Mouse (Mus musculus) monocyte, adult 59 days (primary cell): ENCODE results near the gene Habp2. TPM values are rescaled to one million over a fixed set of nuclear protein-coding genes. Genes with fewer than 3 reads are reported as not detected.

Source experiments
- total RNA-seq, 2 experiments: library from RNA; stranded (reverse); gene quantifications; one replicate each; pipeline ENCODE4 v1.2.4; 2023

Gene Habp2
- not detected for total RNA-seq

DNA sequence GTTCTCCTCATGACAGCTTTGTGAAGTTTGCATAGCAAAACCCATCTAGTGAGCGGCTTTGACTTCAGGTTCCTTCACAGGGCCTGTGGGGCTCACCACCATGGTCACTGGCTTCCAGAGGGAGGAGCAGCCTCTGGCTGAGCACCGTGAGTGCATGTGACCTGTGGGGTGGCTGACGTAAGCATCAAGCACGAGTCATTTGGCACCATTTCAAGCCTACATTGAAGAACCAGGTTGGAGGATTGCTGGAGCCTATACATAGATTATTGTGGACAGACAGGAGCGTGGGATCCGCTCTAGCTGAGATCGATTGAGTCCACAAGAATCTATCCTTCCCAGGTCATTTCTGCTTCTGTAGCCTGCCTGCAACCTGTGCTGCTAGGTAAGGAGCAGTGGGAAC is at the start of gene Habp2:
TSS of gene Habp2 (plus strand) at position 272 of the 400 bp plus-strand sequence.

Other genes with a start within 250 kb of the Habp2 start
- gene Nrap, start 102.9 kb downstream of the Habp2 start, total RNA-seq = not detected
- gene Casp7, start 110.0 kb downstream of the Habp2 start, total RNA-seq = 10 to 100 TPM; 21.4 to 23.8 TPM
- under 1 TPM in 1 of 2 experiments, not detected in 1; 0.21 TPM for gene Plekhs1, start 174.5 kb downstream of the Habp2 start, total RNA-seq